ENCODE assay signal across 11 mouse cellular contexts in genomic region chr8:120178124-120178514, GRCm38 (mm10). TPM values are rescaled to one million over a fixed set of nuclear protein-coding genes. Genes with fewer than 3 reads are reported as not detected.
A peak's percentile ranks its signal among the peaks of the same experiment; 100 is the strongest.
DNase-seq lines count a peak whose midpoint lies in the region; ATAC-seq and TF ChIP-seq lines count a peak whose summit lies in the region.
"Had no signal": no experiment of that assay in that cellular context is flagged by ENCODE, and none has a peak within 500 bp of the region (broad histone marks: within the 10 kb centered on the region; RNA-seq: fewer than 3 reads in every experiment).

No protein-coding gene starts in this region.

- H3K9ac ChIP-seq in heart, embryonic 15.5 days: no peak overlapping the region
- H3K9ac ChIP-seq in heart, adult 2 months (ENCODE audit: low read depth, low read length): no peak overlapping the region
- H3K9ac ChIP-seq in embryonic facial prominence, embryonic 14.5 days (ENCODE audit: low read depth, low read length): peak overlapping the region; percentile 15
- H3K9ac ChIP-seq in hindbrain, postnatal 0 days (replicated peaks; ENCODE audit: low read length): no peak overlapping the region

- TF ChIP-seq EP300 in heart, adult 2 months (IDR thresholded peaks at IDR 0.05; ENCODE audit: insufficient read depth, low read depth, low read length): no peak

- H3K4me2 ChIP-seq in heart, embryonic 15.5 days: peak overlapping the region; percentile 47; the same call in 1 of the 2 replicates
- H3K4me2 ChIP-seq in embryonic facial prominence, embryonic 14.5 days (ENCODE audit: low read depth, low read length): peak overlapping the region; percentile 52
- H3K4me2 ChIP-seq in hindbrain, postnatal 0 days (ENCODE audit: low read depth, low read length): peak overlapping the region; percentile 42

- WGBS in heart, embryonic 15.5 days: 17% methylated on average over 10 of the region's 10 CpGs
- 29% methylated on average over 10 of the region's 10 CpGs for WGBS in heart, adult 2 months
- WGBS in embryonic facial prominence, embryonic 14.5 days: 9% methylated on average over 10 of the region's 10 CpGs
- 8% methylated on average over 10 of the region's 10 CpGs for WGBS in hindbrain, postnatal 0 days

- intact Hi-C loops in heart, adult 2 months (cut with DNase I): loop anchor here (2.0 to 5.0 kb wide), 2 partner anchors 99 to 419 kb away; no protein-coding TSS in a partner anchor

- no peaks in the 10 kb centered on the region for H3K79me2 ChIP-seq in heart, adult 2 months (replicated peaks; ENCODE audit: control insufficient read depth, insufficient read depth, low read length)

- H3K9me3 ChIP-seq in heart, embryonic 15.5 days (replicated peaks): no peaks in the 10 kb centered on the region
- H3K9me3 ChIP-seq in embryonic facial prominence, embryonic 14.5 days (ENCODE audit: control insufficient read depth, low read length): no peaks in the 10 kb centered on the region
- no peaks in the 10 kb centered on the region for H3K9me3 ChIP-seq in hindbrain, postnatal 0 days (ENCODE audit: low read length)

- no peak overlapping the region for H3K27ac ChIP-seq in heart, embryonic 15.5 days
- no peak overlapping the region for H3K27ac ChIP-seq in heart, adult 2 months
- H3K27ac ChIP-seq in embryonic facial prominence, embryonic 14.5 days (replicated peaks; ENCODE audit: low read depth, low read length): no peak overlapping the region
- H3K27ac ChIP-seq in hindbrain, postnatal 0 days: no peak overlapping the region

- TF ChIP-seq POLR2A in heart, adult 2 months (IDR thresholded peaks at IDR 0.05; ENCODE audit: insufficient read depth, low read depth, low read length): no peak

- TF ChIP-seq CTCF in heart, adult 2 months (IDR thresholded peaks at IDR 0.05): no peak
- TF ChIP-seq CTCF in hindbrain, postnatal 0 days (IDR thresholded peaks at IDR 0.05; ENCODE audit: low read depth): no peak

- no peak overlapping the region for H3K4me3 ChIP-seq in heart, embryonic 15.5 days
- no peak overlapping the region for H3K4me3 ChIP-seq in heart, adult 2 months
- no peak overlapping the region for H3K4me3 ChIP-seq in embryonic facial prominence, embryonic 14.5 days (ENCODE audit: low read depth, low read length)
- H3K4me3 ChIP-seq in hindbrain, postnatal 0 days (ENCODE audit: low read length): no peak overlapping the region

- H3K36me3 ChIP-seq in heart, embryonic 15.5 days: no peaks in the 10 kb centered on the region
- no peaks in the 10 kb centered on the region for H3K36me3 ChIP-seq in heart, adult 2 months (ENCODE audit: control insufficient read depth, insufficient read depth, low read length)
- no peaks in the 10 kb centered on the region for H3K36me3 ChIP-seq in embryonic facial prominence, embryonic 14.5 days (ENCODE audit: control insufficient read depth, insufficient read depth, low read length)
- no peaks in the 10 kb centered on the region for H3K36me3 ChIP-seq in hindbrain, postnatal 0 days (ENCODE audit: insufficient read depth, low read length)

- peaks cover 24% of the 10 kb centered on the region for H3K4me1 ChIP-seq in heart, embryonic 15.5 days (replicated peaks)
- H3K4me1 ChIP-seq in heart, adult 2 months (ENCODE audit: control insufficient read depth, insufficient read depth, low read length): peaks cover 2% of the 10 kb centered on the region
- peaks cover 17% of the 10 kb centered on the region for H3K4me1 ChIP-seq in embryonic facial prominence, embryonic 14.5 days (ENCODE audit: control insufficient read depth, insufficient read depth, low read length)
- peaks cover 23% of the 10 kb centered on the region for H3K4me1 ChIP-seq in hindbrain, postnatal 0 days (ENCODE audit: insufficient read depth, low read length)

- H3K27me3 ChIP-seq in heart, embryonic 15.5 days: peaks cover 40% of the 10 kb centered on the region
- no peaks in the 10 kb centered on the region for H3K27me3 ChIP-seq in heart, adult 2 months (ENCODE audit: control insufficient read depth, insufficient read depth, low read length)
- H3K27me3 ChIP-seq in embryonic facial prominence, embryonic 14.5 days (replicated peaks; ENCODE audit: control insufficient read depth, insufficient read depth, low read length): peaks cover 8% of the 10 kb centered on the region
- H3K27me3 ChIP-seq in hindbrain, postnatal 0 days (ENCODE audit: insufficient read depth, low read length): no peaks in the 10 kb centered on the region

- no peak for ATAC-seq in heart, embryonic 15.5 days (replicated peaks; ENCODE audit: insufficient number of reproducible peaks, insufficient read depth, low FRiP score, low read depth)
- no peak for ATAC-seq in embryonic facial prominence, embryonic 14.5 days (ENCODE audit: low read depth)
- no peak for ATAC-seq in hindbrain, postnatal 0 days

- DNase-seq in heart, adult 2 months: no peak
- no peak for DNase-seq in embryonic facial prominence, embryonic 14.5 days (ENCODE audit: low spot score)
- no peak for DNase-seq in hindbrain, postnatal 0 days (ENCODE audit: low spot score)
- DNase-seq in neural tube, embryonic 10.5 days (ENCODE audit: extremely low spot score, low spot score): peak; percentile 45
- no peak for DNase-seq in adrenal gland, adult 8-10 months
- DNase-seq in layer of hippocampus, adult 9-10 months (ENCODE audit: low spot score): no peak
- DNase-seq in left cerebral cortex, adult 11 months (ENCODE audit: low spot score): no peak
- DNase-seq: layer of hippocampus, adult 9-11 months; lung, postnatal 14 days had no signal

RNA-seq across cellular contexts. Expression of gene Fam92b, which starts 0.9 kb away (rescaled TPM):
- polyA plus RNA-seq in heart, embryonic 15.5 days (2015; fragmentation: Nextera tagmentation; extraction: Ambion mirVana): 0.36 and 0.38 TPM in 2 replicates
- total RNA-seq in heart, adult 2 months (2021): not detected
- polyA plus RNA-seq in heart, adult 2 months (2012; rRNA removed): 1.0 TPM in 1 of 2 replicates, not detected in the other
- polyA plus RNA-seq in embryonic facial prominence, embryonic 14.5 days (2014; fragmentation: Nextera tagmentation; extraction: Ambion mirVana): 2.4 and 3.5 TPM in 2 replicates
- total RNA-seq in hindbrain, postnatal 0 days (2014; rRNA removed): 1.2 and 3.3 TPM in 2 replicates
- polyA plus RNA-seq in hindbrain, postnatal 0 days (2015; fragmentation: Nextera tagmentation; extraction: Ambion mirVana): 1.6 and 2.0 TPM in 2 replicates
- total RNA-seq in adrenal gland, adult 8-10 months (2022): 1 to 10 TPM in 3 of 4 experiments, under 1 TPM in 1; 0.99 to 4.1 (median 2.6) TPM
- total RNA-seq: heart, postnatal 25 days had no signal

RNA-seq across cellular contexts. Expression of gene Gse1, which starts 50.1 kb away (rescaled TPM):
- polyA plus RNA-seq in heart, embryonic 15.5 days (2015; fragmentation: Nextera tagmentation; extraction: Ambion mirVana): 8.9 and 10.8 TPM in 2 replicates
- total RNA-seq in heart, adult 2 months (2021): 10 to 100 TPM; 21.0 to 24.3 TPM
- 12.1 and 12.8 TPM in 2 replicates for polyA plus RNA-seq in heart, adult 2 months (2012; rRNA removed)
- 8.7 and 11.3 TPM in 2 replicates for polyA plus RNA-seq in embryonic facial prominence, embryonic 14.5 days (2014; fragmentation: Nextera tagmentation; extraction: Ambion mirVana)
- 37.5 and 48.3 TPM in 2 replicates for total RNA-seq in hindbrain, postnatal 0 days (2014; rRNA removed)
- 12.3 and 13.4 TPM in 2 replicates for polyA plus RNA-seq in hindbrain, postnatal 0 days (2015; fragmentation: Nextera tagmentation; extraction: Ambion mirVana)
- total RNA-seq in adrenal gland, adult 8-10 months (2022): 10 to 100 TPM; 30.7 to 64.5 (median 48.4) TPM
